Mouse (Mus musculus): ENCODE measurements around the gene Hoxb7.

- TF ChIP-seq CTCF (IDR thresholded peaks at IDR 0.05) (no peak), EP300 (IDR thresholded peaks at IDR 0.05) (no peak)
Measured at GRCm38 (mm10) chr11:96327122-96327521, 40.7 kb downstream of the Hoxb7 start.

Data from lung, postnatal 0 days (tissue).